Mouse (Mus musculus): ENCODE measurements around the gene Inava.

Inava gene

GRCm38 (mm10) chr1:136233892-136234594 is at the start of gene Inava:
Gene Inava, minus strand, starts transcription at chr1:136234264.
- no peak for DNase-seq (ENCODE audit: low spot score in 2 of 2)

- DNase-seq (ENCODE audit: low spot score in 2 of 2), result no peak
Observed at GRCm38 (mm10) chr1:136277366-136277765, 43.3 kb upstream of the Inava start.

GRCm38 (mm10) chr1:136268224-136268623 is 34.2 kb upstream of the Inava start:
- DNase-seq (ENCODE audit: low spot score in 2 of 2), result no peak

- no peak for DNase-seq (ENCODE audit: low spot score in 2 of 2)
Observed at GRCm38 (mm10) chr1:136266127-136266526, 32.1 kb upstream of the Inava start.

- no peak for DNase-seq (ENCODE audit: low spot score in 2 of 2)
Observed at GRCm38 (mm10) chr1:136263355-136263754, 29.3 kb upstream of the Inava start.

GRCm38 (mm10) chr1:136260635-136261238 is 26.7 kb upstream of the Inava start, which contains the start of gene Gpr25:
Gene Gpr25, minus strand, starts transcription at chr1:136260873.
- DNase-seq (ENCODE audit: low spot score in 2 of 2), result no peak

- peak in 1 of 2 experiments; percentile 23 for DNase-seq (ENCODE audit: low spot score in 2 of 2)
Observed at GRCm38 (mm10) chr1:136259893-136260634, 26.0 kb upstream of the Inava start.

- no peak for DNase-seq (ENCODE audit: low spot score in 2 of 2)
Observed at GRCm38 (mm10) chr1:136259543-136259892, 25.5 kb upstream of the Inava start.

GRCm38 (mm10) chr1:136258495-136258894 is 24.4 kb upstream of the Inava start:
- no peak for DNase-seq (ENCODE audit: low spot score in 2 of 2)

GRCm38 (mm10) chr1:136255657-136256056 is 21.6 kb upstream of the Inava start:
- no peak for DNase-seq (ENCODE audit: low spot score in 2 of 2)

- no peak for DNase-seq (ENCODE audit: low spot score in 2 of 2)
Observed at GRCm38 (mm10) chr1:136255174-136255573, 21.1 kb upstream of the Inava start.

- DNase-seq (ENCODE audit: low spot score in 2 of 2), result no peak
Observed at GRCm38 (mm10) chr1:136254503-136255065, 20.5 kb upstream of the Inava start.

- no peak for DNase-seq (ENCODE audit: low spot score in 2 of 2)
Observed at GRCm38 (mm10) chr1:136253472-136253871, 19.4 kb upstream of the Inava start.

GRCm38 (mm10) chr1:136249662-136250061 is 15.6 kb upstream of the Inava start:
- DNase-seq (ENCODE audit: low spot score in 2 of 2), result no peak

GRCm38 (mm10) chr1:136247393-136247792 is 13.3 kb upstream of the Inava start:
- DNase-seq (ENCODE audit: low spot score in 2 of 2), result peak; percentile 40 to 67

GRCm38 (mm10) chr1:136244469-136244868 is 10.4 kb upstream of the Inava start:
- no peak for DNase-seq (ENCODE audit: low spot score in 2 of 2)

GRCm38 (mm10) chr1:136241801-136242200 is 7.7 kb upstream of the Inava start:
- DNase-seq (ENCODE audit: low spot score in 2 of 2), result no peak

- DNase-seq (ENCODE audit: low spot score in 2 of 2), result no peak
Observed at GRCm38 (mm10) chr1:136238495-136238894, 4.4 kb upstream of the Inava start.

GRCm38 (mm10) chr1:136234595-136235092 is 580 bp upstream of the Inava start:
- no peak for DNase-seq (ENCODE audit: low spot score in 2 of 2)

GRCm38 (mm10) chr1:136232986-136233790 is 876 bp downstream of the Inava start:
- DNase-seq (ENCODE audit: low spot score in 2 of 2), result no peak

GRCm38 (mm10) chr1:136232285-136232926 is 1.7 kb downstream of the Inava start:
- DNase-seq (ENCODE audit: low spot score in 2 of 2), result no peak
